Mouse (Mus musculus) erythroblast, embryonic 14.5 days (primary cell): ENCODE measurements at regions not wholly inside any gene's neighbourhood (a gene's known extent, or its start where the extent isn't known, plus 50 kb on each side); places are given as distances from the start of the nearest gene placed in this dataset.

ENCODE experiments used
- H3K27me3 ChIP-seq: 2 replicates; pipeline ENCODE4 v1.6.1; 2012; ENCODE audit warnings: inconsistent platforms; ENCODE audit not compliant: control insufficient read depth
- H3K36me3 ChIP-seq: 2 replicates; pipeline ENCODE4 v1.6.1; 2012; ENCODE audit warnings: mild to moderate bottlenecking, inconsistent platforms; ENCODE audit not compliant: control insufficient read depth
- H3K4me1 ChIP-seq: 2 replicates; pipeline ENCODE4 v1.6.1; 2012; ENCODE audit warnings: inconsistent platforms; ENCODE audit not compliant: control insufficient read depth
- H3K4me3 ChIP-seq: replicated peaks from 2 replicates; pipeline ENCODE3; 2012; ENCODE audit warnings: moderate library complexity, mild to moderate bottlenecking, inconsistent platforms
- H3K9me3 ChIP-seq: 2 replicates; pipeline ENCODE4 v1.6.1; 2012; ENCODE audit warnings: low read length, inconsistent platforms, mixed read lengths; ENCODE audit not compliant: control insufficient read depth
- GATA1 ChIP-seq: IDR thresholded peaks from 2 replicates; pipeline ENCODE4 v1.6.1; 2012; ENCODE audit warnings: low read length, inconsistent platforms, mixed read lengths
- TAL1 ChIP-seq: IDR thresholded peaks from 3 replicates; pipeline ENCODE4 v1.6.1; 2012; ENCODE audit warnings: low read length, inconsistent platforms, mixed read lengths

- Histone ChIP-seq H3K27me3 (no peaks in the 10 kb centered on the region), H3K4me3 (no peak overlapping the region), H3K4me1 (no peaks in the 10 kb centered on the region), H3K36me3 (no peaks in the 10 kb centered on the region), H3K9me3 (no peaks in the 10 kb centered on the region)
- no peak for TF ChIP-seq GATA1
- TF ChIP-seq TAL1 = no peak
These were observed 622.2 kb downstream of the Ets1 start for GRCm38 (mm10) chr9:33258241-33258640.

GRCm38 (mm10) chr9:33260171-33260570, 624.1 kb downstream of the Ets1 start:
- Histone ChIP-seq H3K9me3 (no peaks in the 10 kb centered on the region), H3K36me3 (no peaks in the 10 kb centered on the region), H3K4me1 (no peaks in the 10 kb centered on the region), H3K4me3 (no peak overlapping the region), H3K27me3 (no peaks in the 10 kb centered on the region)
- TF ChIP-seq TAL1 = no peak
- TF ChIP-seq GATA1 = no peak

- H3K4me3 ChIP-seq = no peak overlapping the region
- H3K9me3 ChIP-seq = no peaks in the 10 kb centered on the region
- no peaks in the 10 kb centered on the region for H3K4me1 ChIP-seq
- H3K36me3 ChIP-seq = no peaks in the 10 kb centered on the region
- no peaks in the 10 kb centered on the region for H3K27me3 ChIP-seq
- no peak for TF ChIP-seq GATA1
- TF ChIP-seq TAL1 = no peak
These were observed 653.4 kb downstream of the Ets1 start for GRCm38 (mm10) chr9:33289381-33289780.

GRCm38 (mm10) chr9:33292116-33292515, 656.1 kb downstream of the Ets1 start:
- TF ChIP-seq GATA1 (no peak), TAL1 (no peak)
- Histone ChIP-seq H3K36me3 (no peaks in the 10 kb centered on the region), H3K9me3 (no peaks in the 10 kb centered on the region), H3K4me1 (no peaks in the 10 kb centered on the region), H3K4me3 (no peak overlapping the region), H3K27me3 (no peaks in the 10 kb centered on the region)

GRCm38 (mm10) chr9:33295925-33296324, 659.9 kb downstream of the Ets1 start:
- H3K4me1 ChIP-seq = no peaks in the 10 kb centered on the region
- TF ChIP-seq TAL1 (no peak), GATA1 (no peak)

DNA sequence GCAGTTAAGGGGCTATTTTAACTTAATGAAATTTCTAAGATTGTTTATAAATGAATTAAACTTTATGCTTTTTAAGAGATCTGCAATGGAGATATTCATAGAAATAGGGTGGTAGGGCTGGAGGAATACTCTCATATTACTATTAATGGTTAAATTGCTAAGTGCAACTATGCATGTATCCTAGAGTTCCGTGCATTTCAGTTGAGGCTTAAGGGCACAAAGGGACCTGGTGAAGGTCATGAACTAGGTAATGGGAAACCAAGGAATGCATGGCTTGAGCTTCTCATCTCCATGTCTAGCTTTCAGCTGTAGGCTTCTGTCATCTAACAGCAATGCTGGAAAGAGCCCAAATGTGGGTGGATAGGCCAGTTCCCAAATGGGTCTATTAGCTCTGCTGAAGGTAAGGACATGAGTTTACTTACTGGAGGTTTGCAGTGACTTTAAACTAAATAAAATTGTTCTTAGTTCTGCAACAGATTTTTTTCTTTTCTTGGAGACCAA, 683.6 kb downstream of the Ets1 start:
- H3K4me3 ChIP-seq = no peak overlapping the region
- TF ChIP-seq TAL1 (no peak), GATA1 (no peak)
- H3K36me3 ChIP-seq = no peaks in the 10 kb centered on the region
- no peaks in the 10 kb centered on the region; the same call in none of the 2 replicates for H3K9me3 ChIP-seq
- H3K27me3 ChIP-seq = no peaks in the 10 kb centered on the region
- H3K4me1 ChIP-seq = no peaks in the 10 kb centered on the region

More at GRCm38 (mm10) chr9:33295925-33296324, 659.9 kb downstream of the Ets1 start:
- Histone ChIP-seq H3K9me3 (no peaks in the 10 kb centered on the region), H3K27me3 (no peaks in the 10 kb centered on the region), H3K4me3 (no peak overlapping the region), H3K36me3 (no peaks in the 10 kb centered on the region)

- no peaks in the 10 kb centered on the region for H3K4me1 ChIP-seq
- no peaks in the 10 kb centered on the region for H3K9me3 ChIP-seq
- no peak overlapping the region for H3K4me3 ChIP-seq
- TF ChIP-seq GATA1 (no peak), TAL1 (no peak)
- no peaks in the 10 kb centered on the region for H3K27me3 ChIP-seq
- no peaks in the 10 kb centered on the region for H3K36me3 ChIP-seq
These were observed 691.7 kb downstream of the Ets1 start for GRCm38 (mm10) chr9:33327722-33328121.

- TF ChIP-seq GATA1 (no peak), TAL1 (no peak)
- Histone ChIP-seq H3K9me3 (no peaks in the 10 kb centered on the region), H3K4me3 (no peak overlapping the region), H3K4me1 (no peaks in the 10 kb centered on the region), H3K36me3 (no peaks in the 10 kb centered on the region), H3K27me3 (no peaks in the 10 kb centered on the region)
These were observed 714.2 kb downstream of the Ets1 start for GRCm38 (mm10) chr9:33350258-33350657.

DNA sequence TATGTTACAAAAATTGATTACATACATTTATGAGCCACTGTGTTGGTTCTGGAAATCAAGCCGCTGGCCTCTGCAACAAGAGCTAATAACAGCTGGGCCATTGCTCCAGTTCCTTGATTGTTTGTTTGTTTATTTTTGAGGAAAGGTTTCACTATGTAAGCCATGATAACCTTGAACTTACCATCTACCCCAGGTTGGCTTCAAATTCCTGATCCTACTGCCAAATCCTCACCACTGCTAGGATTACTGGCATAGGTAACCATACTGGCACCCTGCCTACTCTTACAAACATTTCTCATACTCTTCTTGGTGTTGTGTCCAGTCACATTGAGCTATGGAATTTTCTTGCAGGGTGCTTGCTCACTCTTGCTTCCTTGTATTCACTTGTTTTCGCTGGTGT, 720.6 kb downstream of the Ets1 start:
- Histone ChIP-seq H3K27me3 (no peaks in the 10 kb centered on the region), H3K9me3 (peaks cover 4% of the 10 kb centered on the region; the same call in 1 of the 2 replicates), H3K36me3 (no peaks in the 10 kb centered on the region), H3K4me3 (no peak overlapping the region), H3K4me1 (no peaks in the 10 kb centered on the region)
- TF ChIP-seq TAL1 (no peak), GATA1 (no peak)

DNA sequence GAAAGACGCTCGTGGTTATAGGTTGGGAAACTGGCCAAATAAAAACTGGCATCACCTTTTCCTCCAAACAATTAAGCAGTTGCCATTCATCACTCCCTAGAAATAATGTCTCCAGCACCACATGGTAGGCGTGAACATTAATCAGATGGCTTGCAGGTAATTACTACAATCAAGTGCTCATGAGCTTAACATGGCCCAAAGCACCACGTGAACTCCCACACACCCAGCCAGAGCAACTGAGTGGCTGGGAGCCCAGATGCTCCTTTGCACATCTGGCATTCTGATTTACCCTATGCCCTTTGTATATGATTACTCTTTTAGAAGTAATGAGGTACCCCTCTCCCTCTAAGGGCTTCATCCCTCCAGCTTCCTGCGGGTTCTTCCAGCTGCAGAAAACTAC, 724.9 kb downstream of the Ets1 start:
- no peaks in the 10 kb centered on the region for H3K27me3 ChIP-seq
- H3K4me1 ChIP-seq = no peaks in the 10 kb centered on the region
- no peaks in the 10 kb centered on the region for H3K36me3 ChIP-seq
- TF ChIP-seq TAL1 (no peak), GATA1 (no peak)
- H3K9me3 ChIP-seq = peaks cover 4% of the 10 kb centered on the region; the same call in 1 of the 2 replicates
- H3K4me3 ChIP-seq = no peak overlapping the region
